Mouse (Mus musculus) lung, postnatal 0 days (tissue): ENCODE data around the gene Klhl29. TPM values are rescaled to one million over a fixed set of nuclear protein-coding genes. Genes with fewer than 3 reads are reported as not detected.

Source experiments
- ATAC-seq: fragments of 200-750 bp; cut with Nextera tagmentation; 2 replicates; pipeline ENCODE4 v1.8.0; 2017; ENCODE audit warnings: moderate library complexity
- DNase-seq: peaks from one replicate; pipeline ENCODE4 v3.0.0-alpha.2; 2016; ENCODE audit warnings: low spot score
- H3K27ac ChIP-seq: fragments of 300-500 bp; sonication (generic); 2 replicates; pipeline ENCODE4 v1.5.1; 2014; ENCODE audit warnings: antibody characterized with exemption, mild to moderate bottlenecking, low read length, mixed read lengths
- H3K27me3 ChIP-seq: fragments of 300-500 bp; sonication (generic); replicated peaks from 2 replicates; pipeline ENCODE4 v1.6.1; 2014; ENCODE audit warnings: low read length, mixed read lengths; ENCODE audit not compliant: insufficient read depth
- H3K36me3 ChIP-seq: fragments of 300-500 bp; sonication (generic); 2 replicates; pipeline ENCODE4 v1.6.1; 2014; ENCODE audit warnings: low read length, mixed read lengths; ENCODE audit not compliant: insufficient read depth
- H3K4me1 ChIP-seq: fragments of 300-500 bp; sonication (generic); 2 replicates; pipeline ENCODE4 v1.6.1; 2014; ENCODE audit warnings: antibody characterized with exemption, low read depth, low read length, mixed read lengths; ENCODE audit not compliant: insufficient read depth
- H3K4me2 ChIP-seq: fragments of 300-500 bp; sonication (generic); replicated peaks from 2 replicates; pipeline ENCODE4 v1.6.1; 2014; ENCODE audit warnings: low read depth, mild to moderate bottlenecking, low read length, moderate library complexity, mixed read lengths
- H3K4me3 ChIP-seq: fragments of 300-500 bp; sonication (generic); 2 replicates; pipeline ENCODE4 v1.5.1; 2014; ENCODE audit warnings: low read depth, low read length
- H3K9ac ChIP-seq: fragments of 300-500 bp; sonication (generic); replicated peaks from 2 replicates; pipeline ENCODE4 v1.6.1; 2014; ENCODE audit warnings: low read depth, mild to moderate bottlenecking
- H3K9me3 ChIP-seq: fragments of 300-500 bp; sonication (generic); 2 replicates; pipeline ENCODE4 v1.6.1; 2016; ENCODE audit warnings: low read length, mixed read lengths
- CTCF ChIP-seq: IDR thresholded peaks from 2 replicates; pipeline ENCODE4 v1.5.1; 2016; ENCODE audit warnings: antibody characterized with exemption, mild to moderate bottlenecking
- EP300 ChIP-seq: IDR thresholded peaks from 2 replicates; pipeline ENCODE4 v1.6.1; 2016; ENCODE audit warnings: antibody characterized with exemption, mild to moderate bottlenecking, control low read depth
- WGBS: fragments of 180-500 bp; shearing (Covaris S2); extraction: QIAGEN DNeasy Blood & Tissue Kit; methylation state at CpG from one replicate; pipeline ENCODE4 v1.1.7; 2014; 5-methylcytosine and 5-hydroxymethylcytosine counted together
- polyA plus RNA-seq: library from polyadenylated mRNA; unstranded; fragments of >200 nt; fragmentation: Nextera tagmentation; extraction: Ambion mirVana; gene quantifications from 2 replicates; pipeline ENCODE4 v1.2.1, GENCODE M21; 2015

The Klhl29 gene
- polyA plus RNA-seq, 1 experiment from 2014 or later, result 0.33 TPM

DNA sequence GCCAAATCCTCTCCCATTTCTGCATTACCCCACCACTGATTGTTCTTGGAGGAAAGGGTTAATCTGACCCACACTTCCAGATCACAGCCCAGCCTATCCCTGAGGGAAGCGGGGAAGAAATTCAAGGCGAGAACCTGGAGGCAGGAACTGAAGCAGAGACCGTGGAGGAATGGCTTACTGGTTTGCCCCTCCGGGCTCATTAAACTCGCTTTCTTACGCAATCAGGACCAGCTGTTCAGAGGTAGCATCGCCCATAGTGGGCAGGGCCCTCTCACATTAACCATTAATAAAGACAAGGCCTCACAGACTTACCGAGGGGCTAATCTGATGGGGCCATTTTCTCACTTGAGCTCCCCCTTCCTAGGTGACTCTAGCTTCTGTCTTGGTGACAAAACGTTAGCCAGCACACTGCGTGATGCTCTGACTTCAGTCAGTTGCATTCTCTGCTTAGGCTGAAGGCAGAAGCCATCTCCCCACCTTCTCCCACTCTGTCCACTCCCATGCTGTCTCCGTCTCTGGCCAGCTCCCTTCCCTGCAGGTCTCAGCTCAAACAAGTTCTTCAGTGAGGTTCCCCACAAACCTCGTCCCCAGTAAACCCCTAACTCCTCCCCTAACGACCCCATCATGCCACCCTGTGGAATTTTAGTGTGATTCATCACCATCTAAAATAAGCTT, 43.5 kb downstream of the Klhl29 start:
- Histone ChIP-seq H3K4me2 (no peak overlapping the region), H3K36me3 (no peaks in the 10 kb centered on the region), H3K9ac (no peak overlapping the region), H3K27ac (no peak overlapping the region), H3K4me3 (no peak overlapping the region), H3K4me1 (no peaks in the 10 kb centered on the region), H3K27me3 (no peaks in the 10 kb centered on the region), H3K9me3 (no peaks in the 10 kb centered on the region)
- DNase-seq (no peak), ATAC-seq (no peak)
- whole genome bisulfite sequencing, result 63% methylated on average over 13 of the region's 13 CpGs
- TF ChIP-seq CTCF (no peak), EP300 (no peak)

DNA sequence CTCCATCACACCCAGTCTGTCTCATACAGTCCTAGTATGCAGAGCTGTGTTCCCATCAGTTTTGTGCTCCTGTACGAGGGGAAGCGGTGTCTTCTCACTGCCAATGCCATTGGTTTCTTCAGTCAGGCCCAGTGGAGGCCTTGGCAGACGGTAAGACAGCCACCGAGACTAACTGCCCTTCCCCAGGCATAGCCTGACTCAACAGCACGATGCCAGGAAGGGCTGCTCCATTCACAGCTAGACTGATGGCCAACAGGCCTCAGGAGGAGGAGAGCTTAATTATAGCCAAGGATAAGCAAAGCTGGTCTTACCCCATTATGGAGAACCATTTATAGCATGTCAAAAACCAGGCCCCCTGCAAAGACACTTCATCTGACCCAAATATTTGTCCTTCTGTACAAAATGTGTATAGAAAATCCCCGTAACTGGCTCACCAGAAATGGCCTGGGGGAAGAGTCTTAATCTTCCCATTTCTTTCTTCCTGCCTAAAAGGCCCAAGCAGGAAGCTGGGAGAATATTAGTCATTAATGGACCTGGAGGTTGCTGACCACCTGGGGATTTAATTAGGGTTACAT, 44.9 kb downstream of the Klhl29 start:
- Histone ChIP-seq H3K36me3 (no peaks in the 10 kb centered on the region), H3K27me3 (no peaks in the 10 kb centered on the region), H3K4me2 (no peak overlapping the region), H3K4me1 (no peaks in the 10 kb centered on the region), H3K9me3 (no peaks in the 10 kb centered on the region), H3K9ac (no peak overlapping the region), H3K27ac (no peak overlapping the region), H3K4me3 (no peak overlapping the region)
- no peak for ATAC-seq
- TF ChIP-seq EP300, result no peak
- TF ChIP-seq CTCF, result no peak
- WGBS, result 82% methylated on average over 6 of the region's 6 CpGs
- no peak for DNase-seq

DNA sequence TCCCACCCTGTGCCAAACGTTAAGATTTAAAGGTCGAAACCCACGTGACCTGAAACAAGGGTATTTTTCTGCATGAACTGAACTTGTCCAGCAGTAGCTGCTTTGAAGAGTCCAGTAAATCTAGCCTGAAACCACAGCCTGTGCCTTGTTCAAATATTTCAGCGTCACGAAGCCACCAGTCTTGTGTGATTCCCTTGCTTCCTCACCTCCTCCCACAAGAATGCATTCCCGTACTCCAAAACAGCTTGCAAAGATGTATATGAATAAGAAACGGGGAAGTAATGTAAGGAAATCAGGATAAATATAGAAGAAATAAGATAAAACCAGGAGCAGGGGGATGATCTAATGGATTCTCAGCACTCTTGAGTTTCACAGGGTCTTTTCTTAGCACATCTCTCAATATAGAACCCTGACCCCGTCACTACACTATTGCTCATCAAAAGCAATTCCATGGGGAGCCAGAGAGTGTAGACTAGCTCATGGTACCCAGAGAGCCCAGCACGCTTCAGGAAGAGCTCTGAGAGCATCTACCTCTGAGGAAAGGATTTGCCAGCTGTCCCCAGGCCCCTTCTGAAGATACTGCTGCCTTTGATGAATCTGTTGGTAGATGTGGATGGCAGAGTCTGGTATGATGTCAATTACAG, 52.9 kb downstream of the Klhl29 start:
- WGBS, result 62% methylated on average over 9 of the region's 9 CpGs
- ATAC-seq, result no peak
- no peak overlapping the region for H3K4me3 ChIP-seq
- no peak overlapping the region for H3K9ac ChIP-seq
- no peaks in the 10 kb centered on the region for H3K27me3 ChIP-seq
- no peak overlapping the region for H3K27ac ChIP-seq
- H3K36me3 ChIP-seq, result no peaks in the 10 kb centered on the region
- TF ChIP-seq CTCF, result no peak
- TF ChIP-seq EP300, result no peak
- H3K9me3 ChIP-seq, result no peaks in the 10 kb centered on the region
- no peak overlapping the region for H3K4me2 ChIP-seq
- DNase-seq, result no peak
- H3K4me1 ChIP-seq, result no peaks in the 10 kb centered on the region

DNA sequence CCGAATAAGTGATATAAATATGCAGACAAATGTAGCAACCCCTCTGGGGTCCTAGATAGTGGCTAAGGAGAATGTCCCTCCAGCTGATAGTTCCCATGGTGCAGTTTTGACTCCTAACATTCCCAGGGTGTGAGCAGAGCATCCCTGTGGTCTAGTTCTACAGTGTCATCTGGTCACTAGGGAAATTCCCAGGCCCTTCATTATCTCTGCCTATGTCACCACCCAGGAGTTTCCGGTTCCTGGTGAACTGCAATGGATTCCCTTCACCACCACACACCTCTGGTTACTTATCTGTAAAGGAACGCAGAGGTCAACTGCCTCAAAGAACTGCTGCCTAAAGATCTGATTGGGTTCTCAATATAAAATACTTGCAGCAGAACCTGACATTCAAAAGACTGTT, 54.5 kb downstream of the Klhl29 start:
- Histone ChIP-seq H3K4me3 (no peak overlapping the region), H3K9me3 (no peaks in the 10 kb centered on the region), H3K27ac (no peak overlapping the region), H3K27me3 (no peaks in the 10 kb centered on the region), H3K36me3 (no peaks in the 10 kb centered on the region), H3K4me1 (no peaks in the 10 kb centered on the region), H3K4me2 (no peak overlapping the region), H3K9ac (no peak overlapping the region)
- no peak for ATAC-seq
- no peak for TF ChIP-seq EP300
- no peak for TF ChIP-seq CTCF
- no peak for DNase-seq
- 91% methylated on average over 3 of the region's 3 CpGs for WGBS

DNA sequence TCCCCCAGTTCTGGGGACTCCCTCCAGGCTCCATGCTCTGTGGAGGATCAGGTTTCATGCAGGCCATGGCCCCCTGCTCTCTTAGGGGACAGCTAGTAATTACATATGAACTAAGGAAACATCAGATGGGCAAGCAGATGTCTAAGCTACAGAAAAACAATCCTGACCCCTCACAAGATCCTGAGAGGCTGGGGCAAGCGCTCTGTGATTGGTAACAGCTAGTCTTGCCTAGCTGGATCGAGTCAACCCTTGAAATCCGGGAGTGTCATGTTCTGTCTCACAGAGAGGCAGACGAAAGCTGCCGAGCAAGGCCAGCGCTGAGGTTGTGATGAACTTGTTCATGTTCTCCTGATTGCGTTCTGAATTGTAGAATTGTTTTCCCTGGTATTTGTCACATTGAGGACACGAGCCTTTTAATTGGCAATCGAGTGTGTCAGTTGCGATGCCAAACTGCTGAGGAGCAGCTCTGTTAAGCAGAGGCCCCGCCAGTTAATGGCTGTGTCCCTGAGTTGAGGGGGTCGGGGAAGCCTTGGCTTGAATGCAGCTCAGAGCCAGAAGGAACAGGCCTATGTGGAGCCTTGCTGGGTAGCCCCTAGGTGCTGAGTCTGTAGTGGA, 56.0 kb downstream of the Klhl29 start:
- Histone ChIP-seq H3K4me3 (no peak overlapping the region), H3K4me2 (no peak overlapping the region), H3K9me3 (no peaks in the 10 kb centered on the region), H3K27ac (no peak overlapping the region), H3K36me3 (no peaks in the 10 kb centered on the region), H3K9ac (no peak overlapping the region), H3K27me3 (no peaks in the 10 kb centered on the region), H3K4me1 (no peaks in the 10 kb centered on the region)
- TF ChIP-seq EP300 (no peak), CTCF (no peak)
- ATAC-seq (no peak; the same call in 1 of the 2 replicates), DNase-seq (no peak)
- WGBS, result 38% methylated on average over 12 of the region's 12 CpGs

DNA sequence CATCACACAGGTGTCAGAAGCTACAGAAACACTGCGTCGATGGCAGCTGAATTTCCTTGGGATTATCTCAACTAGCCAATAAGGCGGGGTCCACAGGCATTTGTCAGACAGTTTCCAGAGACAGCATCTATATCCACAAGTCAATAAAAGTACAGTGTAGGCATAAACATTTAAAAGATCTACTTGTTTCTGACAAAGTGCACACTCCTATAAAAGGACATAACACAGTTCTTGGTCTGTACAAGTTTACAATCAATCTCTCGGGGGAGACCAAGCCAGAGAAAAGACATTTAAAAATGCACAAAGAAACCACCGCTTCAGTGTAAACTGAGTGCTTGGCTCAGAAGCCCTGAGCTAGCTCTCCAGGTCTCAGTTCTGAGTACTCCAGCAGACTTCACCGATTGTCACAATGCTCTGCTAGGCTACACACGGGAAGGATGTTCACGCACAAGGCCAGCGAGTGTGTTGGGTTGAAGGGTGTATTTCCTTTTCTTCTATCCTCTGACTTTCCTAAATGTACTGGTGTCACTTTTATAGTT, 59.4 kb downstream of the Klhl29 start:
- Histone ChIP-seq H3K4me3 (no peak overlapping the region), H3K9me3 (no peaks in the 10 kb centered on the region), H3K4me1 (no peaks in the 10 kb centered on the region), H3K27me3 (no peaks in the 10 kb centered on the region), H3K27ac (no peak overlapping the region), H3K4me2 (no peak overlapping the region), H3K9ac (no peak overlapping the region), H3K36me3 (no peaks in the 10 kb centered on the region)
- 63% methylated on average over 9 of the region's 9 CpGs for WGBS
- TF ChIP-seq CTCF (no peak), EP300 (no peak)
- ATAC-seq, result no peak
- DNase-seq, result no peak
